Mouse (Mus musculus): ENCODE data around the gene Casp6.

Casp6 gene

DNA sequence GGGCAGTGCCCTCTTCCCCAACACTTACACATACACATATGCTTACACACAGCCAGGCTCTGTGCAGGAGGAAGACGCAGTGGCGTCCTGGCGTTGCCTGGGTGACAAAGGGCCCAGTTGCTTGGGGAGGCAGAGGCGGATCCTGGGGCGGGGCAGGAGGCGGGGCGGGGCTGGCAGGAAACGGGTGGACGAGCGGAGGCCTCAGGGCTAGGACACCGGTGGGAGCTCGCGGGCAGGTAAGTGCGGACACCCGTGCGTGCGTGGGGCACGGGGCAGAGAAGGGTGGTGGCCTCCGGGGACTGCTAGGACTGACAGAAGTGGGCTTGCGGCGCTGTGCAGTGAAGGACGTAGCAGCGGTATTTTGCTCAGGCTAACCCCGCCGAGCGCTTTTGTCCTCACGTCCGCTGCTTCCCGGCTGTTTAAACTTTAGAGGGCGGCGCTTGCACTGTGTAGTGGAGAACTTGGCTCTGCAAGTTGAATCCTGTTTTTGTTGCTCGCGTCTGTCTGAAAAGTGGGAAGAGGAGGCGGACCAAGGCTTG, at the start of gene Casp6:
TSS of gene Casp6 (plus strand) at position 155 of the 539 bp plus-strand sequence.
- in situ Hi-C loops (cut with MseI, MboI) = no loop called here

DNA sequence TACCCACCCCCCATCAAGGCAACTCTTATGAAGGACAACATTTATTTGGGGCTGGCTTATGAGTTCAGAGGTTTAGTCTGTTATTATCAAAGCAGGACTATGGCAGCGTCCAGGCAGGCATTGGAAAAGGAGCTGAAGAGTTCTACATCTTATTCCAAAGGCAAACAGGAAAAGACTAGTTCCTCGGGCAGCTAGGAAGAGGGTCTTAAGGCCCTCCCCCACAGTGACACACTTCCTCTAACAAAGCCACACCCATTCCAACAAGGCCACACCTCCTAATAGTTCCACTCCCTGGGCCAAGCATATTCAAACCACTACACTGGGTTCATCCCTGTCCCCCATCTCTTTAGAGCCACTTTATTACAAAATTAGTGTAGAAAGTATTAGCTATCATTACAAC, 38.6 kb upstream of the Casp6 start:
- in situ Hi-C loops (cut with MseI, MboI) = no loop called here

DNA sequence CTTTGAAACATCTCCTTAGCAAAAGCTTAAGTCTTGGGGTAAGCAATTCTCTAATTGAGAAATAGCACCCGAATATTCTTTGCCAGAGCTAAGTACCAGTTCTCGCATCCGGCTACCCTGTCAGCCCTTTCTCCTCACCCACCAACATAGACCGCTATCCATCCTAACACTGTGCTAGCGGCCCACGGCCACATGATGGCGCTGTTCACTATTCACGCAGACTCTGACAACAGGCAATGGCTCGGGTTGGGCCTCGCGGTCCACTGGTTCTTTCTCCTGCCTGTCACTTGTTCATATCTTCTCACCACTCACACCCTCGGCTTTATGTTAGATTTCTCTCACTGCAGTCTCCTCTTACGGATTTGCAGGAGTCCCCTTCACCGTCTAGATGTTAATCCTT, 37.5 kb upstream of the Casp6 start:
- in situ Hi-C loops (cut with MseI, MboI) = no loop called here

DNA sequence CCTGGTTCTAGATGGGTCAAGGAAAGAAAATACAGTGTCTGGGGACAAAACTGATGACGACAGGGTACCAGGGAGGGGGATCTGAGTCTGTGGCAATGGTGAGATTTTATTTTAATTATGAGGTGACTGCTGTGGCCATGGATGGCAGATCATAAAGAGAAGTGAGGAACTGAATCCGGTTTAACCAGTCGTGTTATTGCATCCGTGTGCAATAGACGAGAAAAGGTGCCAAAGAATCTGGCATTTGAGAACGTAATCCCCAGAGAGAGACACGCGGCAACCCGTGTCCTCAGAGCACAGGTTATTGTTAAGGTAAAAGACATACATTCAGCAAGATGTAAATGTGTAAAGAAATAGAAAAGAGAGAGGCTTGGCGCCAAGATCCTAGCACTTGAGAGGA, 23.9 kb upstream of the Casp6 start:
- in situ Hi-C loops (cut with MseI, MboI) = no loop called here

DNA sequence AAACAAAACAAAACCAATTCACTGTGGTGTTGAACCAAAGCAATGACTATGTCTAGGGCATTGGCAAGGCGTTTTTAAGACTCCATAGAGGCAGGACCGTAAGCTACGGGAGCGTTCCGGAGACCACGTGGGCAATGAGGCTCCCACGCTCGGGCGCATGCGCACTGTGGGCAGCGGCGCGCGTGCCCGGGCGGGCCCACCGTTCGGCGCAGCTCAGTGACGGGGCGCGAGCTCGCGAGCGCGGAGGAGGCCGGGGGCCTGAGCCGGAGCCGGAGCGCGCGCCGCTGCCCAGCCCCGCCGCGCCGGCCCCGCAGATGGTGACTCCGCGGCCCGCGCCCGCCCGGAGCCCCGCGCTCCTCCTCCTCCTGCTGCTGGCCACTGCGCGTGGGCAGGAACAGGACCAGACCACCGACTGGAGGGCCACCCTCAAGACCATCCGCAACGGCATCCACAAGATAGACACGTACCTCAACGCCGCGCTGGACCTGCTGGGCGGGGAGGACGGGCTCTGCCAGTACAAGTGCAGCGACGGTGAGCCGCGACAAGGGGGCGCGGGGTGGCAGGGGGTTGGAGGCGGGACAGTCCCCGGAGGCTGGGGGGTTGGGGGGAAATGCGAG, 22.7 kb upstream of the Casp6 start, which contains the start of gene Pla2g12a:
TSS of gene Pla2g12a (plus strand) at position 202 of the 617 bp plus-strand sequence.
- in situ Hi-C loops (cut with MseI, MboI) = no loop called here

DNA sequence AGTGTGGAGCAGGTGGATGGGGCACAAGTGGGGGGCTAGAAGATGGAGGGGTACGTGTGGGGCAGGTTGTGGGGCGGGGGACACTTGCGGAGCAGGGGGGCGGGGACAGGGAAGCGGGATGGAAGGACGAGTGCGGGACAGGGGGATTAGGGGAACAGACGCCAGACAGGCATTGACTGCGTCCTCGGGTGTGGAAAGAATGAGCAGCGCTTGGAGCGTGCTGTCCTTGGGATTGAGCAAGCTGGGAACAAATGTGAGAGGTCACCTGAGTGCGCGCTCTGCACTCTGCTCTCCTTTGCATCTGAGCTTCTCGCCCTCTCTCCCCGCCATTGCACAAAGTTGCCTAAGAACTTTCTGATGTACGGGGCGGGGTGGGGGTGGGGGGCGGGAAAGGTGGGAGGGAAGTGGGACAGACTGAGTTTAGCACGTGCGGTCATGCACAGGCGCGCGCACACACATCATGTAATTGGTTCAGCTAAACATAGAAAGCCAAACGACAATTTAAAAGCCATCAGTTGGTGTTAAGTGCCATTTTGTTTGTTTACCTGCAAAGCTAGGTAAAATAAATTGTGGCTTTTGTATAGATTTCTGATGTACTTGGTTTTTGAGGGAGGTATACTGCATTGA, 22.0 kb upstream of the Casp6 start:
- in situ Hi-C loops (cut with MseI, MboI) = no loop called here

DNA sequence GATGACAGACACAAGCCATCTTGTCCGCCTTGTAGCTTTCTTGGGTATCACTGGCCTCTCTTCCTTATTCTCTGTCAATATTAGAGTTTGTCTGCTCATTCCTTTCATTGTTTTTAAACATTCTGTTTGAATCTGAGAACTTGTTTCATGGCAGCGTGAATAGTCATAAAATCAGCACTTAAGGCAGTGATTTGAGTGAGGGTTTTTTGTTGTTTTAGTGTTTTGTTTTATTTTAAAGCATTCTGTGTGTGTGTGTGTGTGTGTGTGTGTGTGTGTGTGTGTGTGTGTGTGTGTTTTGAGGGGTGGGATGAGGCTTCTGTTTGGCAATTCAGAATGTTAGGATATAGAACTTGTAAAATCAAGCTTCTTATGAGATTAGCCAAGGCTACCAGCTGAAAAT, 21.3 kb upstream of the Casp6 start:
- in situ Hi-C loops (cut with MseI, MboI) = no loop called here

DNA sequence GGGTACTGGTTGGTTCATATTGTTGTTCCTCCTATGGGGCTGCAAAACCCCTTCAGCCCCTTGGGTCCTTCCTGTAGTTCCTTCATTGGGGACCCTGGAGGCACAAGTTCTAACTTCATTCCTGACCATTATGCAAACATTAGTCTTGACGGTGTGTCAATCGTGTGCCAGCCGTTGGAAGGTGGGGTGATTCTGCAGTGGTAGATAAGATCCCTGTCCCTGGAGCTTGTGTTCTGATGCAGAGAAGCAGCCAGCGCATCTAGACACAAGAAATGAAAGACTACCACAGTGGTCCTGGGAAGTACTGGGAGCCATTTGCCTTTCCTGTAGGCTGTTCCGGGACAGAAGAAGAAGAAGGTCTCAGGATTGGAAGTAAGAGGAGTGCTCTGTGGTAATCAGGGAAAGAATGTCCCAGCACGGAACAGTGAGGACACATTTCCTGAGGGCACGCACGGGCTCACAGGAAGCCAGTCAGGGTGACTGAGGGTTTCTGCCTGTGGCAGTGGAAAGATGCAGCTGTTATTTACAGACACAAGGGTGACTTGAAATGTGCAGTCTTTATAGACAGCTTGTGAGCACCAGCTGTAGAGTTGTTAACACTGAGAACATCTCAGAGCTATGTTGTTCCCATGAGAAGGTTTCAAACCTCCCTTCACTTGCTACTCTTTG, 20.2 kb upstream of the Casp6 start:
- in situ Hi-C loops (cut with MseI, MboI) = no loop called here

DNA sequence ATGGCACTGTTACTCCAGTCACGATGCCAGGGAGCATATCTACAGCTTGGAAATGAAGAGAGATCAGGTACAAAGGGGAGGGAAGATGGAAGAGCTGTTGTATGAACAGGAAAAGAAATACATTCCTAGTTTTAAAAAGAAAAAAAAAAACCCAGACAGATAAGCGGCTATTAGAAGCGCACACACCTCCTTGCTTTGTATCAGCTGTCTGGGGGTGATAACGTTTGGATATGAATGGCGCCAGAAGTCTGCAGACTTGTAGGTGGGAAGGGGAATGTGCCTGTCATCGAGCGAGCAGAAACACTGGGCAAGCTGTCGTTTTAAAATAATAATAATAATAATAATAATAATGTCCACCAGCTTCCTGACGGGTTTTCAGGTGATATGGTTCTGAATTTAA, 15.6 kb upstream of the Casp6 start:
- in situ Hi-C loops (cut with MseI, MboI) = no loop called here

DNA sequence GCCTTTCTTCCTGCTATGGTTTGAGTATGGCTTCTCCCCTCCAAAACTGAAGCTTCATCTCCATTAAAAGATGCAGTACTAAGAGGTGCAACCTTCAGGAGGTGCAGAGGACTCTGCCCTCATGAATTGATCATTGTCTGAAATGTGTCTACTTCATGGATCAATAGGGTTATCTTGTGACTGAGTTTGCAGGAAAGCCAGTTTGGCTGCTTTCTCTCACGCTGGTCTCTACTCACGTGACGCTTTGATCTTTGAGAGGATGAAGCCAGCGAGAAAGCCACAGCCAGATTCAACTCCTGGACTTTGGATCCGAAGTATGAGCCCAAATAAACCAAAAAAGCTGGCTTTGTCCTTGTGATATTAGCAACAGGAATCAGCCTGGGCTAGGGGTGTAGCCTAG, 14.8 kb upstream of the Casp6 start:
- in situ Hi-C loops (cut with MseI, MboI) = no loop called here

DNA sequence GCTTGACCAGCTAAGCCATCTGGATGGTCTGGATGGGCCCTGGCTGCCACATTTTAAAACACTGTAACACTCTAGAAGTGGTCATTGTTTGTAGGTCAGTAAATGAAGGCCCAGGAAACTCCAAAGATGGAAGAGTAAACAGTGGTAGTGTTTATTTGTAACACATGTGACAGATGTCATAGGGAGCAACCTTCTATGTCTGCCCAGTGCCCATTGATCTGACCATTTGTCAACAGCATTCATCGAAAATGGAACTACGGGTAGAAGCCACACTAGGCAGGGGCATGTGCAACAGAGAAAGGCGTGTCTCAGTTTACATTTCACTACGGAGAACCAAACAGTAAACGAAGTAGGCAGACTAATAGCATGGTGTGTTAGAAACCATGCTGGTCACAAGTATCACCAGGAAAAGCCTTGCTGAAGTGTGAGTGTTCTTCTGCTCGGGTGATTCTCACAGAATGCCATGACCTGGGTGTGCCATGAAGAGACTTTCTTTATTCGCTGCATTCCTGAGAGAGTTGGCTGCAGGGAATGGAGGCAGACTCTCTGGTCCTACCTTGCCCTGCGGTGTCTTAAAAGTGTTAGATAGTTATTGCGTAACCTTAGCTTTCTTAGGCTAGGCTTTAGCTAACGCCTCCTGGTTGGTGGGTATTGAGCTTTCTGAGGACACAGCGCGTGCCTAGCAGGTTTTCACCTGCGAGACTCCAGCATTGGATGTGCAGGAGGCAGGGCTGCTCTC, 13.3 kb upstream of the Casp6 start:
- in situ Hi-C loops (cut with MseI, MboI) = no loop called here

DNA sequence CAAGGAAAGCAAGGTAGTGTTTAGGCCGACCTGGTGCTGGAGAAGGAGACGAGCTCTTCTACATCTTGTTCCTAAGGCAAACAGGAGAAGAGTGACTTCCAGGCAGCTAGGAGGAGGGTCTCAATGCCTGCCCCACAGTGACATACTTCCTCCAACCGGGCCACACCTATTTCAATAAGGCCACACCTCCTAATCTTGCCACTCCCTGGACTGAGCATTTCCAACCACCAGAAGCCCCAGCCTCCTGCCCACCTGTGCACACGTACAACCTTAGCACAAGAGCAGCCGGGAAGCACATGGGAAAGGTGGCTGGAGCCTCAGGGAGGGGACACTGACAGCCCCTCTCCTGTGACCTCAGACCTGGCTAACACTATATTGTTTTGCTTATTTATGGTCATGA, 9.2 kb upstream of the Casp6 start:
- in situ Hi-C loops (cut with MseI, MboI) = no loop called here

DNA sequence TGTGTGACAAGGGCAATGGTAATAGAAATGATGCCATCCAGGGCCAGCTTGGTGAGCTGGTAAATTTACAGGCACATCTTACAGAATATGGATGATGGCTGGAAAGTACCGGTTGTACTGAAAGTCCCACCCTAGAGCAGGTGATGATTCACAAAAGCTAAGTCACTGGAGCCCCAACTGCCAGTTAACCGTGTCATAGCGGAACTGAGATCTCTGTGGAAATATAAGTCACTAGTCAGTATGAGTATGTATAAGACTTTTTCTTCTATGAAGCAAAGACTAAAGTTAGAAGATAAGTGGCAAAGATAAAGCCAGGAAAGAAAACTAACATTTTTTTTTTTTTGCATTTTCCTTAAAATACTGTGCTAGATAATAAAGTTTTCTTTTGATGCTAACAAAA, 8.1 kb upstream of the Casp6 start:
- in situ Hi-C loops (cut with MseI, MboI) = no loop called here

DNA sequence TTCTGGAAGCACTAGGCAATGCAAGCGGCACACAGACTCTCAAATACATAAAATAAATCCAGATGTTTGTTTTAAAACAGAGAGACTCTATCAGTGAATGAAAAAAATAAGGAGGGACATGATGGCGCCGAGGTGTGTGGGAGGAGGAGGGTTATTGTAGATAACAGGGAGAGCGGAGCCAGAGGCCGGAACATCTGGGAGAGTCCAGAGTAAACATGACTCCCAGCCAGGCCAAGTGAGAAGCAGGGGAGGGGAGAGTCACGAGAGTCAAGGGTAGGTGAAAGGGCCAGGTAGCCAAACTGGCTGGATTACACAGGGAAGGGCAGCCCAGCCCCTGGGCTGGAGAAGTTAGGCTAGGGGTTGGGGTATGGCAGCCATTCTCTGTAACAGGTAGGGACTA, 4.6 kb upstream of the Casp6 start:
- in situ Hi-C loops (cut with MseI, MboI) = no loop called here

DNA sequence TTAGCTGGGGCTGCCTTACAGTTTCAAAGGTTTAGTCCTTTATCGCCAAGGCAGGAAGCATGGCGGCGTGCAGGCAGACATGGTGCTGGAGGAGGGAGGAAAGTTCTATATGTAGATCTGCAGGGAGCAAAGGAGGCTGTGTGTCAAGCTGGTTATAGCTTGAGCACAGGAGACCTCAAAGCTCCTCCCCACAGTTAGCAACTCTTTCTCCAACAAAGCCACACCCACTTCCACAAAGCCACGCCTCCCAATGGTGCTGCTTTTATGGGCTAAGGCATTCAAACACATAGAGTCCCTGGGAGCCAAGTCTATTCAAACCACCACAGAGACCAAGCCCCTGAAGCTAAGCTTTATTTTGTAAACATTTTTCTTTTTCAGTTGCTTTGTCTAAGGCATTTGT, 2.3 kb upstream of the Casp6 start:
- in situ Hi-C loops (cut with MseI, MboI) = no loop called here

DNA sequence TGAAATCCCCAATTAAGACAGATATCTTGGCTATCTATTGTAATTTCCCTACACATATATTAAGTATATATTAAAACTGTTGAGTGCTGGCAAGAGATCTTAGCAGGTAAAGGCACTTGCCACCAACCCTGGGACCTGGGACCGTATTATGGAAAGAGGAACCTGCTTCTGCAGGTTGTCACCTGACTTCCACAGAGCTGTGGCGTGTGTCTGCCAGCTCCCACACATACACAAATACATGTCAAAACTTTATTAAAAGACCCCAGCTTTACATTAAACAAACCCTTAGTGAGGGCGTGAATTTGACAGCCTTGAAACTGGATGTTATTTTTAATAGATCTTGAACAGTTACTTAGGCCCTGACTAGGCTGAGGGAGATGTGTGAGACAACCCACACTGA, 2.1 kb downstream of the Casp6 start:
- in situ Hi-C loops (cut with MseI, MboI) = no loop called here

DNA sequence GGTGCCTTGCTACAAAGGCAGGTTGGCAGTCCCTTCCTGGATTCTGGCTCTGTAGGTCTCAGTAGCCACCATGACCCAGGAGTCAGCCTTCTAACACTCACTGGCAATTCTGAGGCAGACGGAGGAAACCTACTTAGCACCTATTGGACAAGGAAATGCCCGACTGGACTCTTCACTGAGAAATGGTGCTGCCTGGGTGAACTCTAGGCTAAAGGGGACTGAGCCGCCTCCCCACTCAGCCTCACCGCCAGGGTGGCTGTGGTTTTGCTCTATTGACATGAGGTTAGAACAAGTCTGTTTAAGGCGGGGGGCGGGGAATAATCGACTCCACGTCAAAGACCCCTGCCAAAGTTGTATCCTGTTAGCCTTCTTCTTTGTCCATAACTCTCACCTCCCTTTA, 2.6 kb downstream of the Casp6 start:
- in situ Hi-C loops (cut with MseI, MboI) = no loop called here

DNA sequence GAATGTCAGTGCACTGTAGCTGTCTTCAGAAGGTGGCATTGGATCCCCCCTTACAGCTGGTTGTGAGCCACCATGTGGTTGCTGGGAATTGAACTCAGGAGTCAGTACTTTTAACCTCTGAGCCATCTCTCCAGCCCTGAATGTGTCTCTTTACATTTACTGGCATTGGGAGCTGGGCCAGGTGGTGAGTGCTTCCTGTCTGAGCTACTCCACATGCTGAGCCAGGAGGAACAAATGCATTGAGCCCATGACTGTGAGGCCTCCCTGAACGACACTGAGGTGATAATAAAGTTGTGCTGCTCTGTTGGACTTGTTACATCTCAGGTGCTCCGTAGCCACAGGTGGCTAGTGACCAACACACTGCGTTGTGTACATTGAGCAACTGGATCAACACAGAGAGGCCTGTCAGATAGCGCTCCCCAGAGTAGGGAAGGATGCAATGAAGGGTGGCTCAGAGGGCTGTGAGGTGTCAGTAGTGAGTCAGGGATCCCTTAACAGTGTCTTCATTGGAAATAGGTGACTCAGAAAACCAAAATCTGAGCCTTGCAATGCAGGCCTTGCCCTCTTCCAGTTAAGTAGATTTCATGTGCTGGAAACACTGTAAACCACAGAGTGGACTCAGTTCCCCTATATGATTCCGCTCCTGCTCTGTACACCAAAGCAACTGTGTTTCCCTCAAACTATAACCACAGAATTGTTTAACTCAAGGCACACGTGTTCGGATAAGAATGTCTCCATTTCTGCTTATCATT, 3.3 kb downstream of the Casp6 start:
- in situ Hi-C loops (cut with MseI, MboI) = no loop called here

DNA sequence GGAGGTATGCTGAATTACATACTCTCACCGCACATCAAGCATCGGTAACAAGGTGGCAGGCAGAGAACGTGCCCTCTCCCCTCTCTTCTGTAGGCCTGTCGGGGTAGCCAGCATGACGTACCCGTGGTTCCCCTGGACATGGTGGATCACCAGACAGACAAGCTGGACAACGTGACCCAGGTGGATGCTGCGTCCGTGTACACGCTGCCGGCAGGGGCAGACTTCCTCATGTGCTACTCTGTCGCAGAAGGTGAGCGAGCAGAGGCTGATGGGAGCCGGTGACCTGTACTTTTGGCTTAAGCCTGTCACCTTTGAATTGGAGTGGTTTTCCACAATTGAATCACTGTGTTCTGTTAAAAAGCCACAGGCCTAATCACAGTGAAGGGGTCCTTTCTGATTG, 10.8 kb downstream of the Casp6 start:
- in situ Hi-C loops (cut with MseI, MboI) = no loop called here

DNA sequence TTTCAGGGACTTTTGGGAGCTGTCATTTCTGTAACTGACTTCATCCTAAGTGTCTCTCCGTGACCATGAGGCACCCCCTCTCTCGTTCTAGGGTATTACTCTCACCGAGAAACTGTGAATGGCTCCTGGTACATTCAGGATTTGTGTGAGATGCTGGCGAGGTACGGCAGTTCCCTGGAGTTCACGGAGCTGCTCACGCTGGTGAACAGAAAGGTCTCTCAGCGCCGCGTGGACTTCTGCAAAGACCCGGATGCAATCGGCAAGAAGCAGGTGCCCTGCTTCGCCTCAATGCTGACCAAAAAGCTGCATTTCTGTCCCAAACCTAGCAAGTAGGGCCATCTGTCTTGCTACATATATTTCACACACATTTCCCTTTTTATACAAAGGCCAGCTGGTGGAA, 12.0 kb downstream of the Casp6 start:
- in situ Hi-C loops (cut with MseI, MboI) = no loop called here

DNA sequence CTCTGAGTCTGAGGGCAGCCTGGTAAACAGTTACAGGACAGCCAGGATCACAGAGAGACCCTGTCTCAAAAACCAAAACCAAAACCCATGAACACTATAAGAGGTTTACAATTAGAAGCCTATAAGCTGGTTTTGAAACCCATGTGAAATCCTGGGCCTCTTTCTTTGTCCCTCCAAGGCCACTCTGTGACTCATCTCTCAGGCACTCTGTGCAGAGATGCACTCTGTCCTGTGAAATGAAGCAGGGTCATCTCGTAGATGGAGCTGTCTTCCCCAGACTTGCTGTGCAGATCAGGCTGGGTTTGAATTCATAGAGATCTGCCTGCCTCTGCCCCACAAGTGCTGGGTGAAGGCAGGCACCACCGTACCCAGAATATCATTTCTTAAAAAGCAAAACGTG, 16.2 kb downstream of the Casp6 start:
- in situ Hi-C loops (cut with MseI, MboI) = no loop called here

DNA sequence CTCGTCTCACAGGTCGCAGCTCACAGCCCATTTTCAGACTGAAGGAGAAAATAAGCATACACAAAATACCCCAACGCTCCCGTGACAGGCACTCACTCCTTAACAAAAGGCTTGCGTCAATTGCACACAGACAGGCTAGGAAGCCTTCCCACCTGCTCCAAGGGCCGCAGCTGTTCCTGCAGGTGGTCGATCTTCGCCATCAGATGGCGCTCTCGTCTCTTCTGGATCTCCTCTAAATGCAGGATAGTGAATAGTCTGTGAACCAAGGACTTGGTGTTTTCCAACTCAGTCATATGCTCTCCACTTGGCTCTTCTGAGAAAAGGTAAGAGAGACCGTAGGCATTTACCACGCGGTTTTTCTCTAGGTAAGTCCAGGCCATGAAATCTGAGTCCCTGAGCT, 17.2 kb downstream of the Casp6 start:
- in situ Hi-C loops (cut with MseI, MboI) = no loop called here

All from mouse trophoblast stem cell (cell line).